Mouse (Mus musculus): Measurements from ENCODE around the gene Ak1.

Gene Ak1

GRCm38 (mm10) chr2:32658873-32659272 is 37.3 kb downstream of the Ak1 start:
- no peak for DNase-seq

GRCm38 (mm10) chr2:32661509-32662107 is 40.0 kb downstream of the Ak1 start:
- no peak for DNase-seq

DNA sequence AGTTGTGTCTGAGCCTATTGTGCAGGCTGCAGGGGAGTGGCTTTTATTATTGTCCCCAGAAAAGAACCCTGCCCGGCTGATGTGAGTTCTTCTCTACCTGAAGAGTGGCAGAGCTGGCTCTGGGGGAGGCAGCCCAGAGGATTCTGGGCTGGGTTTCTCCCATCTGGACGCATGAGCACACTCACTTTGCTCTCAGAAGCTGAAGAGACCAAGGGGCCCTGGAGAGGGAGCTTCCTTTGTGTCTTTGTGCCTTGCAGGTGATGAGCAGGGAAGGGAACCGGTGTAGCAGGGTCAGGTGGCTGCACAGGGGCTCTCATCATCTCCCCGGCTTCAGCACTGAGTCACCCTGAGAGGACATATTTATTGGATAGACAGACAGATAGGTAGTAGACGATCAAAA is 40.7 kb downstream of the Ak1 start:
- no peak for DNase-seq

- DNase-seq: no peak
Observed at GRCm38 (mm10) chr2:32665345-32665744, 43.8 kb downstream of the Ak1 start.

- DNase-seq: no peak
Observed at GRCm38 (mm10) chr2:32665853-32666252, 44.3 kb downstream of the Ak1 start.

- no peak for DNase-seq
Observed at GRCm38 (mm10) chr2:32667775-32668174, 46.2 kb downstream of the Ak1 start.

- DNase-seq: no peak
Observed at GRCm38 (mm10) chr2:32668176-32668575, 46.6 kb downstream of the Ak1 start.

DNA sequence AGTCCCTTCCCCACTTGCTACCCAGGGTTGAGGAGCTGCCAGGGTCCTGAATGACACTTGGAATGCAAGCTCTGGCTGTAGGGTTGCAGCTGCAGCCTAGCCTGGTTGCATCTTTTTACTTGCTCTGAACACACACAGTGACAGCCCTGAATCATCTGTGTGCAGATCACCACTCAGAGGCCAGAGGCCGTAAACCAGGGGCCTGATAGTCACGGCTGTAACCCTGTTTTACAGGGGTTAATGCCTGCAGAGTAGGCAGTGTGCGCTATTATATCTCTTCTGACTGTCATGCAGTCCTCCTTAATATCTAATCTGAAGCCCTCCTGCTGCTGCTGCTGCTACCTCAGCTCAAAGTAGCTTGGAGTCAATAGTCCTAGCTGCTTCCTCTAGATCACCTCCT is 48.3 kb downstream of the Ak1 start:
- no peak for DNase-seq

GRCm38 (mm10) chr2:32671147-32671546 is 49.6 kb downstream of the Ak1 start:
- no peak for DNase-seq

- DNase-seq: no peak
Observed at GRCm38 (mm10) chr2:32671907-32672595, 50.5 kb downstream of the Ak1 start.

- no peak for DNase-seq
Observed at GRCm38 (mm10) chr2:32673176-32673917, 51.8 kb downstream of the Ak1 start.

DNA sequence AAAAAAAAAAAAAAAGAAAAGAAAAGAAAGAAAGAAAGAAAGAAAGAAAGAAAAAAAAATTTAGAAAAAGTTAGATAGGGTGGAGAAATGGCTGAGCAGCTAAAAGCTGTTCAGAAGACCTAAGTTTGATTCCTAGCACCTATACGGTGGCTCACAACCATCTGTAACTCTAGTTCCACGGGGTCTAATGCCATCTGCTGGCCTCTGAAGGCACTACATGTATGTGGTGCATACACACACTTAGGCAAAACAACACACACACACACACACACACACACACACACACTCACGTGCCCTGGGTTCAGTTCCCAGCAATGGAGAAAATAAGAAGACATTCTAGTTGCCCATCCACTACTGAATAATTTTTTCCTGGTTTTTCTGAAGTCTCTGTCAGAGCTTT is 55.3 kb downstream of the Ak1 start:
- no peak for DNase-seq

DNA sequence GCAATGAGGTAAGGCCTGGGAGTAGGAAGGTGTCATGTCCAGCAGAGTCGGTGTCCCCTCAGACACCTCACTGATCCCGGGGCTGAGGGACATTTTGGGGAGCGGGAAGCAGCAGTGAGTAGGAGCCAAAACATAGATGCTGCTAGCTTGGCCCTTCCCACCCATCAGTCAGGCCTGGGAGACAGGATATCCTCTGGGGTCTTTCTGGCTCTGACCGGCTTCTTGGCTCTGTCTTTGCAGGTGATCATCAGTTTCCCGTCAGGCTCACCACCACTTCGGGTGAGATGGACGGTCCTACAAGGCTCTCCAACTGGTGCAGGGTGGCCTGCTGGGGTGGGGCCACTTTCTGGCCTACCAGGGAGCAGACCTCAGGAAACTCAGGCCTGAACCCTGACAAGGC is 56.1 kb downstream of the Ak1 start:
- no peak for DNase-seq

- no peak for DNase-seq
Observed at GRCm38 (mm10) chr2:32680051-32680451, 58.5 kb downstream of the Ak1 start.

- no peak for DNase-seq
Observed at GRCm38 (mm10) chr2:32680961-32681650, 59.5 kb downstream of the Ak1 start.

DNA sequence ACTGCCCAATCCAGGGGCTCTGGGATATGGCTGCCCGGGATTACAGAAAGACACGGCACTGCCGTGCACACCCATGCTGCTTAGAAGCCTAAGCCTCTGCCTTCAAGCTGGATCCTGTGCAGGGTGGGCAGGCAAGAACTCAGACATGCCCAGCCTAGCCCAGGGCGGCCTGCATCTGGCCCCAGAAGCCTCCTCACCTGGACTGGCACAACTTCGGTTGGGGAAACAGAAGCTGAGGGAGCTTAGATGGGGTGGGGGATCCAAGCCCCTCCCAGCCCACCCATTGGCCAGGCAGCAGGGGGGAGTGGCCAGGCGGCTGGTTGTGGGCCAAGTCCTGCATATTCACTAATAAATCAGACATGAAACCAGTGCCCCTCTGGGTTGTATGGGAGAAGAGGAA is 60.2 kb downstream of the Ak1 start:
- DNase-seq: no peak

DNA sequence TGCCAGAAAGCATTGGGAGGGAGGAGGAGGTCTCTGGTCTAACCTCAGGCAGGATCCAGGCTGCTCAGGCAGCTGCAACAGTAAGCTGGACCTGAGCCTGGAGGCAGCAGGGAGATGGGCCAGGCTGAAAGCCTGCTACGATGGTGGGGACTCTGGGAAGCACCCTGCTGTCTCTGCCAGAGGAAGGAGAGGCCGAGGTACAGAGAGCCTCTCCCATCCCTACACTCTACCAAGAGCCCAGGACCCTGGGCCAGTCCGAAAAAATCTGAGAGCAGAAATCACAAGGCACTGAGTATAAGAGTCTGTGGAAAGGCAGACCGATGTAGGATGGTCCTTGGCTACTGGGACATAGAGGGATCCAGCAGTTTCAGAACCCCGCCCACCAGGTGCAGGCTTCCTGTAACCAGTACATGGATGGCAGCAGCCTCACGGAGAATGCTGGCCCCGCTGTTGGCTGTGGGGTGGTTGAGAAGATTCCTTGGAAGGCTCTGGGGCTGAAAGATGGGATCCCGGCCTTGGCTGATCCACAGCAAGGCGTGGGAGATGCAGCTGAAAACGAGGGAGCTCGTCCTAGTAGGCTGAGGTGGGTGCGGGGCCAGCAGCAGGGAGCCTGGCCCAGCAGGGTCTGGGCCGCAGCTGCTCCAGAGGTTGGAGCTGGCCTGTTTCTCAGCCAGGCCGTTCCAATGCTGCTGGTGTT is 61.3 kb downstream of the Ak1 start:
- DNase-seq: no peak

GRCm38 (mm10) chr2:32683701-32684100 is 62.1 kb downstream of the Ak1 start:
- DNase-seq: no peak
